Mouse (Mus musculus): ENCODE measurements around the gene Mettl23. TPM values are rescaled to one million over a fixed set of nuclear protein-coding genes. Genes with fewer than 3 reads are reported as not detected.

Gene Mettl23
- polyA plus RNA-seq (2012; rRNA removed; ENCODE audit: low replicate concordance) = 32.6 and 32.9 TPM in 2 replicates

GRCm38 (mm10) chr11:116843261-116844233 is at the start of gene Mettl23, which contains the start of gene Jmjd6:
Gene Mettl23, plus strand, starts transcription at chr11:116843278.
Gene Jmjd6, minus strand, starts transcription at chr11:116843449.

DNA sequence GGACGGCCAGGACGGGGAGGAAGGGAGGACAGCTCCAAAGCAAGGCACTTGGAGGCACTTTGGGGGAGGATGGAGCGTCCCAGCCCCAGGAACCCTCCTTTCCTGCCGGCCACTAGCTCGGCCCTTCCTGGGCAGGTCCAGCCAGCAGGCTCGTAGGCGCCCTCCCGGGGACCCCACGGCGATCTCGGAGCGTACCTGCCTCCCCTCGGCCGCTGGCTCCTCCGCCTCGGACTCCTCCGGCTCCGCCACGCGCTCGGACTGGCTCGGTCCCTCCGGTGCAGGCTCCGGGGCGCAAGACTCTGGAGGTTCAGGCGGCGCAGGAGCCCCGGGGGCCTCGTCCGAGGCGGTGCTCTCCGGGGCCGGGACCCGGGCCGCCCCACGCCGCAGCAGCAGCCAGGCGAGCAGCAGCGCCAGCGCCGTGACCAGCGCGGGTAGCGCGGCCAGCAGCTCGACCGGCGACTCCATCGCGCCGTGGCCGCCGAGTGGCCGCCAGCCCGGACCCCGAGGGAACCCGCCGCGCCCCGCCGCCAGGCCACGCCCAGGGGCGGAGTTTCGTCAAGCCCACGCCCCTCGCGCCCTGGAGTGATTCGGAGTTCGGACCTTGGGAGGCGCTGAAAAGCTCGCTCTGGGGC is 15.4 kb upstream of the Mettl23 start, which contains the start of gene Mxra7:
Gene Mxra7, minus strand, starts transcription at position 513 of the 632 bp plus-strand sequence.

DNA sequence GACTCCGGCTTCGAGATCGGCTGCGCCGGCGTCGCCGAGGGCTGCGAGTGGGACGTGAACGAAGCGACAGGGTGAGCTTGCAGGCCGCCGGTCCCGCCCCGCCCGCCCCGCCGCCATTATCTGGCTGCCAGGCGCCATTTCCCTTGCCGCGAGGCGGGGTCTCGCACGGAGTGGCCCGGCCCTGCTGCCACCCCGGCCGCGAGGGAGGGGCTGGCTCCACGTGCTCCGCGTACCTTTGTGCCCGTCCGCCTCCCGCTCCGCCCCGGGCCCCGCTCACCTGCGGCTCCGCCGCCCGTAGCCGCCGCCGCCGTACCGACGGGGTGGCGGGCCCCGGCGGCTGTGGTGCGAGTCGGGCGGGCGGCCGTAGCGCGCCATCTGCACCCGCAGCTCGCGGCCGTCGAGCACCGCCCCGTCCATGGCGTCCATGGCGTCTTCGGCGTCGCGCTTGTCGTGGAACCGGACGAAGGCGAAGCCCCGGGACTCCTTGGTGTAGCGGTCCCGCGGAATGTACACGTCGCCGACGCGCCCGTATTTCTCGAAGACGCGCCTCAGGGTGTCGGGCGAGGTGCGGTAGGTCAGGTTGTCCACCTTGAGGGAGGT is 9.3 kb downstream of the Mettl23 start, which contains the start of gene Mfsd11:
Gene Mfsd11, plus strand, starts transcription at position 150 of the 600 bp plus-strand sequence.

GRCm38 (mm10) chr11:116852891-116853511 is 9.9 kb downstream of the Mettl23 start, which contains the start of gene Srsf2:
Gene Srsf2, minus strand, starts transcription at chr11:116853094.

Other genes starting within 250 kb of the Mettl23 start
- gene Rhbdf2, start 216.3 kb upstream of the Mettl23 start, polyA plus RNA-seq (2012; rRNA removed; ENCODE audit: low replicate concordance) = 31.6 and 36.1 TPM in 2 replicates
- 2.3 and 2.4 TPM in 2 replicates for gene Prcd, start 189.7 kb upstream of the Mettl23 start, polyA plus RNA-seq (2012; rRNA removed; ENCODE audit: low replicate concordance)
- 89.2 and 103 TPM in 2 replicates for gene Cygb, start 189.0 kb upstream of the Mettl23 start, polyA plus RNA-seq (2012; rRNA removed; ENCODE audit: low replicate concordance)
- gene St6galnac1, start 67.8 kb upstream of the Mettl23 start, polyA plus RNA-seq (2012; rRNA removed; ENCODE audit: low replicate concordance) = 0.06 and 0.22 TPM in 2 replicates
- gene Mxra7, start 15.2 kb upstream of the Mettl23 start, polyA plus RNA-seq (2012; rRNA removed; ENCODE audit: low replicate concordance) = 11.5 and 33.6 TPM in 2 replicates
- 22.2 and 37.4 TPM in 2 replicates for gene Jmjd6, start 171 bp downstream of the Mettl23 start, polyA plus RNA-seq (2012; rRNA removed; ENCODE audit: low replicate concordance)
- gene Mfsd11, start 9.2 kb downstream of the Mettl23 start, polyA plus RNA-seq (2012; rRNA removed; ENCODE audit: low replicate concordance) = 34.7 and 35.3 TPM in 2 replicates
- 205 and 482 TPM in 2 replicates for gene Srsf2, start 9.8 kb downstream of the Mettl23 start, polyA plus RNA-seq (2012; rRNA removed; ENCODE audit: low replicate concordance)
- gene Mgat5b, start 75.6 kb downstream of the Mettl23 start, polyA plus RNA-seq (2012; rRNA removed; ENCODE audit: low replicate concordance) = 0.07 and 0.19 TPM in 2 replicates